Mouse (Mus musculus): ENCODE results near the gene Slc37a1. TPM values are rescaled to one million over a fixed set of nuclear protein-coding genes. Genes with fewer than 3 reads are reported as not detected.

Gene Slc37a1
- total and polyA plus RNA-seq, 3 experiments: 1.9 to 6.6 (median 2.2) TPM

DNA sequence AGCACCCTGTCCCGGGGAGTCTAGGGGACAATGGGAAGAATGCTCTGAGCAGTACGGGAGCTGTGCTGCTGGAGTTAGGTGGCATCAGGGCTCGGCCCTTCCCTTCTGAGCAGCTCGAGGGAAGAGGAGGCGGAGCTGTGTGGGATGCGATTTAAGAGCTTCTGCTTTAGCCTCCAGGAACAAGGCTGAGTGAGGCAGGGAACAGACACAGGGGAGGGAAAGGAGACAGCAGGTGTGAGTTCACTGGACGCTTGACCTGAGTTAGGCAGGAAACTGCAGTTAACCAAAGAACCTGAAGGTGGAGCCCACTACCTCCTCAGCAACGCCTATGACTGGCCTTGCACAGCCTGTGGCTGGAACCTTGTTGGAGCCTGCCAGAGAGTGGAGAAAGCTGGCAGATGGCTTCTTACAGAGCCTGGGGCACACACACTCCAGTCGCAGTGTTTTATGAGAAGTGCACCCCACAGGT, 32.1 kb upstream of the Slc37a1 start:
- dilution Hi-C loops (cut with MboI; ENCODE audit: extremely low pct_ligation_motif_present, extremely low pct_unique_long_range_greater_than_20kb, low sequenced_read_pairs) (no loop called here), in situ Hi-C loops (cut with MboI; ENCODE audit: low pct_ligation_motif_present, low pct_unique_long_range_greater_than_20kb, low sequenced_read_pairs) (no loop called here)
- Histone ChIP-seq H3K27ac (ENCODE audit: insufficient read depth, low read depth) (no peak overlapping the region), H3K4me1 (ENCODE audit: control insufficient read depth in 1 of 2, insufficient read depth in 2 of 2) (peaks cover 8 to 22% of the 10 kb centered on the region in 2 experiments), H3K9ac (ENCODE audit: insufficient read depth, low read depth) (no peak overlapping the region), H3K79me2 (replicated peaks; ENCODE audit: control insufficient read depth, extremely low read depth, insufficient read depth, poor library complexity, severe bottlenecking) (no peaks in the 10 kb centered on the region), H3K9me3 (replicated peaks; ENCODE audit: low read length) (peaks cover 7% of the 10 kb centered on the region), H3K4me2 (ENCODE audit: insufficient read depth, low read depth, poor library complexity, severe bottlenecking) (no peak overlapping the region), H3K36me3 (replicated peaks in 1 of 2; ENCODE audit: control insufficient read depth in 1 of 2, insufficient read depth in 1 of 2, low read length in 1 of 2) (no peaks in the 10 kb centered on the region), H3K4me3 (replicated peaks in 1 of 3; ENCODE audit: low read depth in 2 of 3, low read length in 2 of 3, poor library complexity in 1 of 3) (no peak overlapping the region), H3K27me3 (replicated peaks) (peaks cover 26% of the 10 kb centered on the region)
- TF ChIP-seq PAX5 (IDR thresholded peaks at IDR 0.05; ENCODE audit: low read length): no peak
- TF ChIP-seq ZKSCAN1 (IDR thresholded peaks at IDR 0.05; ENCODE audit: borderline replicate concordance, low read depth, low read length): no peak
- no peak for TF ChIP-seq SIN3A (IDR thresholded peaks at IDR 0.05; ENCODE audit: low read length)
- no peak for TF ChIP-seq MAZ (IDR thresholded peaks at IDR 0.05; ENCODE audit: low read depth, low read length)
- TF ChIP-seq RAD21 (IDR thresholded peaks at IDR 0.05; ENCODE audit: low read depth, low read length): peak; percentile 86
- TF ChIP-seq CTCF (conservative IDR thresholded peaks at IDR 0.05 in 1 of 2, IDR thresholded peaks at IDR 0.05 in 1 of 2; ENCODE audit: low read depth in 2 of 2, low read length in 2 of 2): peak; percentile 81 to 92
- TF ChIP-seq SMC3 (IDR thresholded peaks at IDR 0.05; ENCODE audit: low read depth, low read length): peak; percentile 80
- TF ChIP-seq JUND (conservative IDR thresholded peaks at IDR 0.05; ENCODE audit: low read depth, low read length): no peak
- DNase-seq (ENCODE audit: extremely low read depth): peak; percentile 54

DNA sequence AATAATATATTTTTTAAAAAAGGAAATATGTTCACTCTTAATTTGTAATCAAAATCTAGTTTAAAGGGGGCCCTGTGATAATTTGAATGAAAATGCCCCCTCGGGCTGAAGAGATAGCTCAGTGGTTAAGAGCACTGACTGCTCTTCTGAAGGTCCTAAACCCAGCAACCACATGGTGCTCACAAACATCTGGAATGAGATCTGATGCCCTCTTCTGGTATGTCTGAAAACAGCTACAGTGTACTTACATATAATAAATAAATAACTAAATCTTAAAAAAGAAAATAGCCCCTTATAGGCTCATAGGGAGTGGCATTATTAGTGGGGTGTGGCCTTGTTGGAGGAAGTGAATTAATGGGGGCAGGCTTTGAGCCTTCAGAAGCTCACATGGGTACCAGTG, 29.4 kb upstream of the Slc37a1 start:
- Histone ChIP-seq H3K36me3 (replicated peaks in 1 of 2; ENCODE audit: control insufficient read depth in 1 of 2, insufficient read depth in 1 of 2, low read length in 1 of 2) (no peaks in the 10 kb centered on the region), H3K79me2 (replicated peaks; ENCODE audit: control insufficient read depth, extremely low read depth, insufficient read depth, poor library complexity, severe bottlenecking) (no peaks in the 10 kb centered on the region), H3K27ac (ENCODE audit: insufficient read depth, low read depth) (no peak overlapping the region), H3K4me3 (replicated peaks in 1 of 3; ENCODE audit: low read depth in 2 of 3, low read length in 2 of 3, poor library complexity in 1 of 3) (no peak overlapping the region), H3K9ac (ENCODE audit: insufficient read depth, low read depth) (no peak overlapping the region), H3K27me3 (replicated peaks) (peaks cover 24% of the 10 kb centered on the region), H3K9me3 (replicated peaks; ENCODE audit: low read length) (peaks cover 7% of the 10 kb centered on the region), H3K4me1 (ENCODE audit: control insufficient read depth in 1 of 2, insufficient read depth in 2 of 2) (peaks cover 16 to 48% of the 10 kb centered on the region in 2 experiments), H3K4me2 (ENCODE audit: insufficient read depth, low read depth, poor library complexity, severe bottlenecking) (no peak overlapping the region)
- dilution Hi-C loops (cut with MboI; ENCODE audit: extremely low pct_ligation_motif_present, extremely low pct_unique_long_range_greater_than_20kb, low sequenced_read_pairs): no loop called here
- peak in 1 of 2 experiments; percentile 32; a peak in 2 of 4 replicates for TF ChIP-seq CTCF (conservative IDR thresholded peaks at IDR 0.05 in 1 of 2, IDR thresholded peaks at IDR 0.05 in 1 of 2; ENCODE audit: low read depth in 2 of 2, low read length in 2 of 2)
- TF ChIP-seq E2F4 (IDR thresholded peaks at IDR 0.05; ENCODE audit: insufficient replicate concordance, low read depth, low read length): no peak
- 0 out of 2 replicates have a peak, but pooled peaks have one; percentile 51 for TF ChIP-seq MYC (IDR thresholded peaks at IDR 0.05; ENCODE audit: low read depth, low read length)
- TF ChIP-seq SMC3 (IDR thresholded peaks at IDR 0.05; ENCODE audit: low read depth, low read length): peak; percentile 8; the same call in 1 of the 2 replicates
- no peak for DNase-seq (ENCODE audit: extremely low read depth)
- in situ Hi-C loops (cut with MboI; ENCODE audit: low pct_ligation_motif_present, low pct_unique_long_range_greater_than_20kb, low sequenced_read_pairs): no loop called here

DNA sequence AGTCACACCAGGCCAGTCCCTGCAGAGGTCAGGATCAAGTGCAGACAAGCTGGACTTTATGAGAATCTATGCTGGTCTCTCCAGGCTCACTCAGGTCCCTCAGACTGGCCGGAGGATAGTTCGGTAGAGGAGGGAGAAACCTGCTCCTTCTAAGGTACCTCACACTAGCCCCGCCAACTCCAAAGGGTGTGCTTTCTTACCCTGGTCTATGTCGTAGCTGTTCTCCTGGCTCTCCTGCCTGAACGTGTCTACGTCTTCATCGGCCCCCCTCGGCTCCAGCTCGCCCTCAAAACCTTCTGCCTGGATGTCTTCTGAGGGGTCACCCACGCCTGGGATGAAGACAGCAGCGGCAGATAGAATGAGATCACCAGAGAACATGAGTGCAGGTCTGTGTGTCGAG, 28.7 kb upstream of the Slc37a1 start:
- peaks cover 7% of the 10 kb centered on the region for H3K9me3 ChIP-seq (replicated peaks; ENCODE audit: low read length)
- dilution Hi-C loops (cut with MboI; ENCODE audit: extremely low pct_ligation_motif_present, extremely low pct_unique_long_range_greater_than_20kb, low sequenced_read_pairs): no loop called here
- H3K4me3 ChIP-seq (replicated peaks in 1 of 3; ENCODE audit: low read depth in 2 of 3, low read length in 2 of 3, poor library complexity in 1 of 3): no peak overlapping the region
- peaks cover 17% of the 10 kb centered on the region for H3K27me3 ChIP-seq (replicated peaks)
- H3K4me1 ChIP-seq (ENCODE audit: control insufficient read depth in 1 of 2, insufficient read depth in 2 of 2): peaks cover 16 to 53% of the 10 kb centered on the region in 2 experiments
- in situ Hi-C loops (cut with MboI; ENCODE audit: low pct_ligation_motif_present, low pct_unique_long_range_greater_than_20kb, low sequenced_read_pairs): no loop called here
- H3K27ac ChIP-seq (ENCODE audit: insufficient read depth, low read depth): no peak overlapping the region
- no peak for DNase-seq (ENCODE audit: extremely low read depth)
- H3K79me2 ChIP-seq (replicated peaks; ENCODE audit: control insufficient read depth, extremely low read depth, insufficient read depth, poor library complexity, severe bottlenecking): no peaks in the 10 kb centered on the region
- H3K36me3 ChIP-seq (replicated peaks in 1 of 2; ENCODE audit: control insufficient read depth in 1 of 2, insufficient read depth in 1 of 2, low read length in 1 of 2): no peaks in the 10 kb centered on the region
- TF ChIP-seq USF2 (conservative IDR thresholded peaks at IDR 0.05; ENCODE audit: low read depth, low read length): no peak
- no peak for TF ChIP-seq EP300 (IDR thresholded peaks at IDR 0.05; ENCODE audit: low read length)
- TF ChIP-seq ELF1 (IDR thresholded peaks at IDR 0.05; ENCODE audit: low read depth, low read length): no peak
- TF ChIP-seq IRF4 (IDR thresholded peaks at IDR 0.05; ENCODE audit: low read depth, low read length): no peak
- no peak for TF ChIP-seq POLR2A (IDR thresholded peaks at IDR 0.05; ENCODE audit: low read depth, low read length)
- no peak for TF ChIP-seq MAZ (IDR thresholded peaks at IDR 0.05; ENCODE audit: low read depth, low read length)
- no peak overlapping the region for H3K4me2 ChIP-seq (ENCODE audit: insufficient read depth, low read depth, poor library complexity, severe bottlenecking)
- no peak overlapping the region for H3K9ac ChIP-seq (ENCODE audit: insufficient read depth, low read depth)
